Mouse (Mus musculus): ENCODE data around the gene Trpc5. TPM values are rescaled to one million over a fixed set of nuclear protein-coding genes. Genes with fewer than 3 reads are reported as not detected.

Gene Trpc5
- polyA plus RNA-seq (2015; fragmentation: Nextera tagmentation; extraction: Ambion mirVana) = not detected in 2 replicates

- no peak within 1 kb of the TSS for H3K27ac ChIP-seq (ENCODE audit: low read depth)
- H3K9me3 ChIP-seq (ENCODE audit: low read length) = no peaks in the 10 kb centered on the region
- H3K4me3 ChIP-seq (ENCODE audit: low read depth, low read length) = peak within 1 kb of the TSS; percentile 48
- DNase-seq (no peak), ATAC-seq (no peak)
- peak within 1 kb of the TSS; percentile 59 for H3K4me2 ChIP-seq (ENCODE audit: low read depth, low read length)
- H3K9ac ChIP-seq (replicated peaks) = no peak within 1 kb of the TSS; the same call in 1 of the 2 replicates
- no peak for TF ChIP-seq EP300 (IDR thresholded peaks at IDR 0.05; ENCODE audit: low read depth)
- TF ChIP-seq CTCF (IDR thresholded peaks at IDR 0.05; ENCODE audit: low read depth) = no peak
- H3K4me1 ChIP-seq (ENCODE audit: insufficient read depth) = no peaks in the 10 kb centered on the region
- H3K27me3 ChIP-seq (ENCODE audit: insufficient read depth, low read length) = 0 out of 2 replicates have a peak, but pooled peaks cover 5% of the 10 kb centered on the region
- H3K36me3 ChIP-seq (replicated peaks; ENCODE audit: insufficient read depth, low read length) = no peaks in the 10 kb centered on the region
- 22% methylated on average over 1 of the region's 1 CpGs for WGBS (ENCODE audit: insufficient replicate concordance)
Observed at GRCm38 (mm10) chrX:144688142-144688206, at the start of gene Trpc5. TSS of gene Trpc5 (minus strand) at chrX:144688180.

GRCm38 (mm10) chrX:144716330-144716729, 28.4 kb upstream of the Trpc5 start:
- TF ChIP-seq CTCF (IDR thresholded peaks at IDR 0.05; ENCODE audit: low read depth) = no peak
- no peak for TF ChIP-seq EP300 (IDR thresholded peaks at IDR 0.05; ENCODE audit: low read depth)
- Histone ChIP-seq H3K4me2 (ENCODE audit: low read depth, low read length) (no peak overlapping the region), H3K36me3 (replicated peaks; ENCODE audit: insufficient read depth, low read length) (no peaks in the 10 kb centered on the region), H3K4me1 (ENCODE audit: insufficient read depth) (no peaks in the 10 kb centered on the region), H3K27ac (ENCODE audit: low read depth) (no peak overlapping the region), H3K27me3 (ENCODE audit: insufficient read depth, low read length) (no peaks in the 10 kb centered on the region), H3K9me3 (ENCODE audit: low read length) (no peaks in the 10 kb centered on the region), H3K9ac (replicated peaks) (no peak overlapping the region), H3K4me3 (ENCODE audit: low read depth, low read length) (no peak overlapping the region)
- no peak for DNase-seq
- WGBS (ENCODE audit: insufficient replicate concordance) = 55% methylated on average over 1 of the region's 1 CpGs
- no peak for ATAC-seq

GRCm38 (mm10) chrX:144689859-144690181, 1.8 kb upstream of the Trpc5 start:
- no peak for ATAC-seq
- Histone ChIP-seq H3K4me3 (ENCODE audit: low read depth, low read length) (peak overlapping the region; percentile 48), H3K27me3 (ENCODE audit: insufficient read depth, low read length) (0 out of 2 replicates have a peak, but pooled peaks cover 5% of the 10 kb centered on the region), H3K4me2 (ENCODE audit: low read depth, low read length) (peak overlapping the region; percentile 59), H3K9me3 (ENCODE audit: low read length) (no peaks in the 10 kb centered on the region), H3K27ac (ENCODE audit: low read depth) (no peak overlapping the region), H3K36me3 (replicated peaks; ENCODE audit: insufficient read depth, low read length) (no peaks in the 10 kb centered on the region), H3K9ac (replicated peaks) (no peak overlapping the region), H3K4me1 (ENCODE audit: insufficient read depth) (no peaks in the 10 kb centered on the region)
- TF ChIP-seq EP300 (IDR thresholded peaks at IDR 0.05; ENCODE audit: low read depth) (no peak), CTCF (IDR thresholded peaks at IDR 0.05; ENCODE audit: low read depth) (no peak)
- no peak for DNase-seq
- 17% methylated on average over 7 of the region's 7 CpGs for WGBS (ENCODE audit: insufficient replicate concordance)

GRCm38 (mm10) chrX:144689119-144689858, 1.3 kb upstream of the Trpc5 start:
- peak; percentile 68 for ATAC-seq
- no peak for TF ChIP-seq CTCF (IDR thresholded peaks at IDR 0.05; ENCODE audit: low read depth)
- no peak for TF ChIP-seq EP300 (IDR thresholded peaks at IDR 0.05; ENCODE audit: low read depth)
- H3K9ac ChIP-seq (replicated peaks) = no peak overlapping the region; the same call in 1 of the 2 replicates
- peak overlapping the region; percentile 59 for H3K4me2 ChIP-seq (ENCODE audit: low read depth, low read length)
- H3K36me3 ChIP-seq (replicated peaks; ENCODE audit: insufficient read depth, low read length) = no peaks in the 10 kb centered on the region
- H3K27ac ChIP-seq (ENCODE audit: low read depth) = no peak overlapping the region
- H3K4me1 ChIP-seq (ENCODE audit: insufficient read depth) = no peaks in the 10 kb centered on the region
- H3K4me3 ChIP-seq (ENCODE audit: low read depth, low read length) = peak overlapping the region; percentile 48
- no peaks in the 10 kb centered on the region for H3K9me3 ChIP-seq (ENCODE audit: low read length)
- 28% methylated on average over 15 of the region's 21 CpGs for WGBS (ENCODE audit: insufficient replicate concordance)
- DNase-seq = peak; percentile 13
- 0 out of 2 replicates have a peak, but pooled peaks cover 5% of the 10 kb centered on the region for H3K27me3 ChIP-seq (ENCODE audit: insufficient read depth, low read length)

GRCm38 (mm10) chrX:144688207-144689118, 483 bp upstream of the Trpc5 start, which contains the start of gene Rtl4:
TSS of gene Rtl4 (plus strand) at chrX:144688907.
- Histone ChIP-seq H3K27ac (ENCODE audit: low read depth) (no peak within 1 kb of the TSS), H3K9ac (replicated peaks) (no peak within 1 kb of the TSS; the same call in 1 of the 2 replicates), H3K9me3 (ENCODE audit: low read length) (no peaks in the 10 kb centered on the region), H3K4me2 (ENCODE audit: low read depth, low read length) (peak within 1 kb of the TSS; percentile 59), H3K36me3 (replicated peaks; ENCODE audit: insufficient read depth, low read length) (no peaks in the 10 kb centered on the region), H3K27me3 (ENCODE audit: insufficient read depth, low read length) (0 out of 2 replicates have a peak, but pooled peaks cover 5% of the 10 kb centered on the region), H3K4me1 (ENCODE audit: insufficient read depth) (no peaks in the 10 kb centered on the region), H3K4me3 (ENCODE audit: low read depth, low read length) (peak within 1 kb of the TSS; percentile 48)
- TF ChIP-seq CTCF (IDR thresholded peaks at IDR 0.05; ENCODE audit: low read depth) (no peak), EP300 (IDR thresholded peaks at IDR 0.05; ENCODE audit: low read depth) (no peak)
- ATAC-seq (peak; percentile 77), DNase-seq (peak; percentile 18)
- 23% methylated on average over 12 of the region's 31 CpGs for WGBS (ENCODE audit: insufficient replicate concordance)

GRCm38 (mm10) chrX:144687742-144688141, 238 bp downstream of the Trpc5 start:
- no peak for ATAC-seq
- 0 out of 2 replicates have a peak overlapping the region, but pooled peaks have one; percentile 48 for H3K4me3 ChIP-seq (ENCODE audit: low read depth, low read length)

More at GRCm38 (mm10) chrX:144687742-144688141, 238 bp downstream of the Trpc5 start:
- 16% methylated on average over 17 of the region's 20 CpGs for WGBS (ENCODE audit: insufficient replicate concordance)
- 0 out of 2 replicates have a peak, but pooled peaks cover 5% of the 10 kb centered on the region for H3K27me3 ChIP-seq (ENCODE audit: insufficient read depth, low read length)
- H3K36me3 ChIP-seq (replicated peaks; ENCODE audit: insufficient read depth, low read length) = no peaks in the 10 kb centered on the region
- H3K4me1 ChIP-seq (ENCODE audit: insufficient read depth) = no peaks in the 10 kb centered on the region
- peak overlapping the region; percentile 59 for H3K4me2 ChIP-seq (ENCODE audit: low read depth, low read length)
- no peak overlapping the region for H3K9ac ChIP-seq (replicated peaks)
- no peaks in the 10 kb centered on the region for H3K9me3 ChIP-seq (ENCODE audit: low read length)
- H3K27ac ChIP-seq (ENCODE audit: low read depth) = no peak overlapping the region
- TF ChIP-seq EP300 (IDR thresholded peaks at IDR 0.05; ENCODE audit: low read depth) = no peak
- TF ChIP-seq CTCF (IDR thresholded peaks at IDR 0.05; ENCODE audit: low read depth) = no peak
- DNase-seq = peak; percentile 9
